Mouse (Mus musculus) cortical plate, adult 2 months (tissue): ENCODE measurements around the gene Sgsh.
"Not testable (repeated sequence)": the region's sequence is repeated elsewhere in the genome, so short reads cannot be mapped to it uniquely, and the experiment has no call there.

ENCODE experiments used
- CTCF ChIP-seq: fragments of 200-500 bp; IDR thresholded peaks from 2 replicates; pipeline ENCODE4 v1.5.1; 2011; ENCODE audit warnings: mild to moderate bottlenecking, control low read depth, low read length; ENCODE audit not compliant: insufficient read depth; ENCODE audit errors: extremely low read depth
- POLR2A ChIP-seq: fragments of 200-500 bp; IDR thresholded peaks from 2 replicates; pipeline ENCODE4 v1.6.1; 2011; ENCODE audit warnings: mild to moderate bottlenecking, low read length, control low read depth; ENCODE audit not compliant: insufficient read depth; ENCODE audit errors: extremely low read depth

GRCm38 (mm10) chr11:119387273-119387672 is 31.9 kb upstream of the Sgsh start:
- TF ChIP-seq POLR2A, CTCF: not testable (repeated sequence)
